Mouse (Mus musculus) heart, adult 2 months (tissue): Measurements from ENCODE around the gene Dennd2c.
"Not testable (repeated sequence)": the region's sequence is repeated elsewhere in the genome, so short reads cannot be mapped to it uniquely, and the experiment has no call there.

ENCODE experiments used
- CTCF ChIP-seq: fragments of 200-600 bp; IDR thresholded peaks from 2 replicates; pipeline ENCODE4 v1.8.1; 2022; ENCODE audit warnings: antibody characterized with exemption, mild to moderate bottlenecking, moderate library complexity
- EP300 ChIP-seq: fragments of 200-500 bp; IDR thresholded peaks from 2 replicates; pipeline ENCODE4 v1.6.1; 2011; ENCODE audit warnings: low read depth, low read length, control low read depth; ENCODE audit not compliant: insufficient read depth
- POLR2A ChIP-seq: fragments of 200-500 bp; IDR thresholded peaks from 2 replicates; pipeline ENCODE4 v1.6.1; 2011; ENCODE audit warnings: mild to moderate bottlenecking, low read depth, low read length, control low read depth; ENCODE audit not compliant: insufficient read depth

- not testable (repeated sequence) for TF ChIP-seq CTCF, POLR2A, EP300
Measured at GRCm38 (mm10) chr3:103201105-103201504, 98.7 kb downstream of the Dennd2c start.
